Mouse (Mus musculus) kidney, embryonic 15.5 days (tissue): ENCODE data around the gene Rpp30. TPM values are rescaled to one million over a fixed set of nuclear protein-coding genes. Genes with fewer than 3 reads are reported as not detected.

ENCODE experiments used
- ATAC-seq: fragments of 200-750 bp; cut with Nextera tagmentation; replicated peaks from 2 replicates; pipeline ENCODE4 v1.8.0; 2017; ENCODE audit warnings: moderate TSS enrichment; ENCODE audit not compliant: low FRiP score
- H3K27ac ChIP-seq: fragments of 300-500 bp; sonication (generic); 2 replicates; pipeline ENCODE4 v1.5.1; 2015; ENCODE audit warnings: mild to moderate bottlenecking, inconsistent platforms
- H3K27me3 ChIP-seq: fragments of 300-500 bp; sonication (generic); 2 replicates; pipeline ENCODE4 v1.6.1; 2015; ENCODE audit warnings: inconsistent platforms
- H3K36me3 ChIP-seq: fragments of 300-500 bp; sonication (generic); 2 replicates; pipeline ENCODE4 v1.6.1; 2015; ENCODE audit warnings: inconsistent platforms
- H3K4me1 ChIP-seq: fragments of 300-500 bp; sonication (generic); 2 replicates; pipeline ENCODE4 v1.6.1; 2015; ENCODE audit warnings: inconsistent platforms
- H3K4me2 ChIP-seq: fragments of 300-500 bp; sonication (generic); 2 replicates; pipeline ENCODE4 v1.6.1; 2015; ENCODE audit warnings: moderate library complexity, mild to moderate bottlenecking, inconsistent platforms
- H3K4me3 ChIP-seq: fragments of 300-500 bp; sonication (generic); replicated peaks from 2 replicates; pipeline ENCODE4 v1.5.1; 2015; ENCODE audit warnings: mild to moderate bottlenecking, inconsistent platforms
- H3K9ac ChIP-seq: fragments of 300-500 bp; sonication (generic); 2 replicates; pipeline ENCODE4 v1.6.1; 2015; ENCODE audit warnings: mild to moderate bottlenecking, inconsistent platforms
- H3K9me3 ChIP-seq: fragments of 300-500 bp; sonication (generic); replicated peaks from 2 replicates; pipeline ENCODE4 v1.6.1; 2016; ENCODE audit warnings: inconsistent platforms
- WGBS: fragments of 180-500 bp; shearing (Covaris S2); methylation state at CpG from one replicate; pipeline ENCODE4 v1.1.7; 2015; ENCODE audit warnings: mixed read lengths; 5-methylcytosine and 5-hydroxymethylcytosine counted together
- polyA plus RNA-seq: library from polyadenylated mRNA; unstranded; fragments of >200 nt; fragmentation: Nextera tagmentation; extraction: Ambion mirVana; gene quantifications from 2 replicates; pipeline ENCODE4 v1.2.1, GENCODE M21; 2015

The Rpp30 gene
- polyA plus RNA-seq, result 75.5 and 86.4 TPM in 2 replicates

GRCm38 (mm10) chr19:36083262-36084225 lies at the start of gene Rpp30:
Gene Rpp30 (plus strand): TSS chr19:36083716.
- Histone ChIP-seq H3K4me3 (peak within 1 kb of the TSS; percentile 89), H3K4me1 (peaks cover 11% of the 10 kb centered on the region), H3K9ac (peak within 1 kb of the TSS; percentile 81), H3K9me3 (no peaks in the 10 kb centered on the region), H3K27ac (peak within 1 kb of the TSS; percentile 76), H3K27me3 (peaks cover 18% of the 10 kb centered on the region), H3K36me3 (peaks cover 12% of the 10 kb centered on the region), H3K4me2 (peak within 1 kb of the TSS; percentile 85)
- peak; percentile 97 for ATAC-seq
- WGBS, result 2% methylated on average over 34 of the region's 34 CpGs

GRCm38 (mm10) chr19:36046046-36046445 lies 37.5 kb upstream of the Rpp30 start:
- Histone ChIP-seq H3K27me3 (no peaks in the 10 kb centered on the region), H3K9me3 (no peaks in the 10 kb centered on the region), H3K36me3 (no peaks in the 10 kb centered on the region), H3K4me2 (no peak overlapping the region), H3K27ac (no peak overlapping the region), H3K4me3 (no peak overlapping the region), H3K4me1 (no peaks in the 10 kb centered on the region), H3K9ac (no peak overlapping the region)
- ATAC-seq, result no peak
- 78% methylated on average over 7 of the region's 7 CpGs for WGBS

GRCm38 (mm10) chr19:36056502-36057221 lies 26.9 kb upstream of the Rpp30 start:
- WGBS, result 10% methylated on average over 49 of the region's 49 CpGs
- Histone ChIP-seq H3K9ac (peak overlapping the region; percentile 39; the same call in 1 of the 2 replicates), H3K4me1 (peaks cover 12% of the 10 kb centered on the region), H3K9me3 (no peaks in the 10 kb centered on the region), H3K4me2 (peak overlapping the region; percentile 92), H3K4me3 (peak overlapping the region; percentile 62), H3K36me3 (no peaks in the 10 kb centered on the region), H3K27ac (no peak overlapping the region), H3K27me3 (peaks cover 67% of the 10 kb centered on the region)
- peak; percentile 26; the same call in 1 of the 2 replicates for ATAC-seq

GRCm38 (mm10) chr19:36057231-36057811 lies 26.2 kb upstream of the Rpp30 start, which contains the start of gene Htr7:
Gene Htr7 (minus strand): TSS chr19:36057507.
- peaks cover 63% of the 10 kb centered on the region for H3K27me3 ChIP-seq
- WGBS, result 1% methylated on average over 80 of the region's 86 CpGs
- peak within 1 kb of the TSS; percentile 39 for H3K9ac ChIP-seq

GRCm38 (mm10) chr19:36062801-36063529 lies 20.6 kb upstream of the Rpp30 start:
- Histone ChIP-seq H3K4me2 (no peak overlapping the region), H3K27ac (no peak overlapping the region), H3K4me1 (no peaks in the 10 kb centered on the region), H3K4me3 (no peak overlapping the region), H3K27me3 (peaks cover 24% of the 10 kb centered on the region), H3K36me3 (no peaks in the 10 kb centered on the region), H3K9me3 (no peaks in the 10 kb centered on the region), H3K9ac (no peak overlapping the region)
- 63% methylated on average over 2 of the region's 2 CpGs for WGBS
- no peak for ATAC-seq

More at GRCm38 (mm10) chr19:36057231-36057811, 26.2 kb upstream of the Rpp30 start, which contains the start of gene Htr7:
- no peaks in the 10 kb centered on the region for H3K36me3 ChIP-seq
- H3K4me3 ChIP-seq, result peak within 1 kb of the TSS; percentile 62
- no peak within 1 kb of the TSS for H3K27ac ChIP-seq
- peak; percentile 95 for ATAC-seq
- peaks cover 12% of the 10 kb centered on the region for H3K4me1 ChIP-seq
- H3K4me2 ChIP-seq, result peak within 1 kb of the TSS; percentile 92
- H3K9me3 ChIP-seq, result no peaks in the 10 kb centered on the region

GRCm38 (mm10) chr19:36082606-36083261 lies 782 bp upstream of the Rpp30 start:
- peak overlapping the region; percentile 89 for H3K4me3 ChIP-seq
- H3K27me3 ChIP-seq, result peaks cover 18% of the 10 kb centered on the region
- H3K27ac ChIP-seq, result peak overlapping the region; percentile 76
- peak; percentile 86 for ATAC-seq
- no peaks in the 10 kb centered on the region for H3K9me3 ChIP-seq
- H3K36me3 ChIP-seq, result peaks cover 4% of the 10 kb centered on the region
- H3K4me2 ChIP-seq, result peak overlapping the region; percentile 85
- H3K4me1 ChIP-seq, result peaks cover 11% of the 10 kb centered on the region
- WGBS, result 48% methylated on average over 7 of the region's 7 CpGs
- H3K9ac ChIP-seq, result no peak overlapping the region; the same call in 1 of the 2 replicates

GRCm38 (mm10) chr19:36090781-36091180 lies 7.3 kb downstream of the Rpp30 start:
- H3K27ac ChIP-seq, result no peak overlapping the region
- no peak overlapping the region for H3K4me2 ChIP-seq
- no peak overlapping the region for H3K9ac ChIP-seq
- H3K9me3 ChIP-seq, result no peaks in the 10 kb centered on the region
- ATAC-seq, result no peak
- H3K4me3 ChIP-seq, result no peak overlapping the region
- H3K36me3 ChIP-seq, result peaks cover 79% of the 10 kb centered on the region
- H3K27me3 ChIP-seq, result no peaks in the 10 kb centered on the region
- no peaks in the 10 kb centered on the region for H3K4me1 ChIP-seq
- WGBS, result 52% methylated on average over 5 of the region's 5 CpGs

GRCm38 (mm10) chr19:36097194-36097593 lies 13.7 kb downstream of the Rpp30 start:
- Histone ChIP-seq H3K9ac (no peak overlapping the region), H3K27ac (no peak overlapping the region), H3K4me3 (no peak overlapping the region), H3K27me3 (no peaks in the 10 kb centered on the region), H3K36me3 (peaks cover 90% of the 10 kb centered on the region), H3K9me3 (no peaks in the 10 kb centered on the region), H3K4me1 (no peaks in the 10 kb centered on the region), H3K4me2 (no peak overlapping the region)
- ATAC-seq, result no peak
- 92% methylated on average over 3 of the region's 3 CpGs for WGBS

GRCm38 (mm10) chr19:36098265-36098664 lies 14.7 kb downstream of the Rpp30 start:
- Histone ChIP-seq H3K4me2 (no peak overlapping the region), H3K9ac (no peak overlapping the region), H3K36me3 (peaks cover 91% of the 10 kb centered on the region), H3K4me3 (no peak overlapping the region), H3K9me3 (no peaks in the 10 kb centered on the region), H3K27me3 (no peaks in the 10 kb centered on the region), H3K27ac (no peak overlapping the region), H3K4me1 (no peaks in the 10 kb centered on the region)
- WGBS, result 97% methylated on average over 1 of the region's 1 CpGs
- no peak for ATAC-seq

GRCm38 (mm10) chr19:36098916-36099315 lies 15.4 kb downstream of the Rpp30 start:
- WGBS, result 62% methylated on average over 7 of the region's 7 CpGs
- no peak for ATAC-seq
- H3K9ac ChIP-seq, result no peak overlapping the region
- H3K9me3 ChIP-seq, result no peaks in the 10 kb centered on the region
- H3K27me3 ChIP-seq, result no peaks in the 10 kb centered on the region
- H3K27ac ChIP-seq, result no peak overlapping the region
- no peaks in the 10 kb centered on the region for H3K4me1 ChIP-seq
- peaks cover 91% of the 10 kb centered on the region for H3K36me3 ChIP-seq
- no peak overlapping the region for H3K4me3 ChIP-seq
- no peak overlapping the region for H3K4me2 ChIP-seq

- H3K9me3 ChIP-seq, result no peaks in the 10 kb centered on the region
- H3K4me2 ChIP-seq, result no peak overlapping the region
- no peak overlapping the region for H3K4me3 ChIP-seq
- ATAC-seq, result no peak
- H3K36me3 ChIP-seq, result peaks cover 58% of the 10 kb centered on the region
- no peak overlapping the region for H3K27ac ChIP-seq
- H3K27me3 ChIP-seq, result no peaks in the 10 kb centered on the region
- H3K9ac ChIP-seq, result no peak overlapping the region
- WGBS, result 83% methylated on average over 5 of the region's 5 CpGs
- no peaks in the 10 kb centered on the region for H3K4me1 ChIP-seq
Measured at GRCm38 (mm10) chr19:36103909-36104308, 20.4 kb downstream of the Rpp30 start.
